In the genomic region with DNA sequence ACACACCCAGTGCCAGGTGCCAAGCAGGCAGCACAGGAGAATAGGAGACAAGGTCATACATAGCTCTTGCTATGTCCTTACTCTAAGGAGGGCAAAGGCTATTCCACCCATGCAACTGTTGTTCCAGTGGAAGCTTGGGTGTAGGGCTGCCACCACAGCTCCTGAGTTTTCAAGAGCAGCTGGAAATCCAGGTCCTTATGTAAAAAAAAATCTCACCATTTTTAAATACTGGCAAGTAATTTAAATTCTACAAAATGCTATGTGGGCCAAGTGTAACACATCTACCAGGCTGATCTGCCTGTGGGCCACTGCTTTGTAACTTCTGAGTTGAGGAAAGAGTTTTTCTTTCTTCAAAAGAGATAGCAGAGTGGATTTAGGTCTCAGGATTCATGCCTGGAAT, we compare ENCODE assay signal across 12 mouse cellular contexts. TPM values are rescaled to one million over a fixed set of nuclear protein-coding genes. Genes with fewer than 3 reads are reported as not detected.
"Had no signal": no experiment of that assay in that cellular context is flagged by ENCODE, and none has a peak within 500 bp of the region (broad histone marks: within the 10 kb centered on the region; RNA-seq: fewer than 3 reads in every experiment).

No protein-coding gene starts in this region.

- DNase-seq: retina, postnatal 1 day; right cerebral cortex, postnatal 14 days; right cerebral cortex, postnatal 25 days; right cerebral cortex, postnatal 4 days; spleen, adult 18-20 months; thymus, adult 18-20 months; thymus, adult 2 months; thymus, postnatal 14 days; thymus, postnatal 25 days; thymus, postnatal 36 days; thymus, postnatal 4 days had no signal

RNA-seq across cellular contexts. Expression of a gene that starts 19.6 kb away (rescaled TPM):
- total RNA-seq: neutrophil, adult 5-6 weeks had no signal
